Mouse (Mus musculus) hindbrain, embryonic 16.5 days (tissue): Measurements from ENCODE around the gene Apoh. TPM values are rescaled to one million over a fixed set of nuclear protein-coding genes. Genes with fewer than 3 reads are reported as not detected.

Experiments used
- ATAC-seq: fragments of 200-750 bp; cut with Nextera tagmentation; 2 replicates; pipeline ENCODE4 v1.8.0; 2017; ENCODE audit warnings: moderate TSS enrichment, moderate library complexity
- H3K27ac ChIP-seq: fragments of 300-500 bp; sonication (generic); 2 replicates; pipeline ENCODE4 v1.5.1; 2014; ENCODE audit warnings: low read depth, mild to moderate bottlenecking, control low read depth, low read length, moderate library complexity
- H3K27me3 ChIP-seq: fragments of 300-500 bp; sonication (generic); replicated peaks from 2 replicates; pipeline ENCODE4 v1.6.1; 2014; ENCODE audit warnings: low read length; ENCODE audit not compliant: control insufficient read depth, insufficient read depth
- H3K36me3 ChIP-seq: fragments of 300-500 bp; sonication (generic); 2 replicates; pipeline ENCODE4 v1.6.1; 2014; ENCODE audit warnings: mild to moderate bottlenecking, low read length, moderate library complexity, mixed read lengths; ENCODE audit not compliant: control insufficient read depth, insufficient read depth
- H3K4me1 ChIP-seq: fragments of 300-500 bp; sonication (generic); 2 replicates; pipeline ENCODE4 v1.6.1; 2014; ENCODE audit warnings: low read depth, low read length; ENCODE audit not compliant: control insufficient read depth, insufficient read depth
- H3K4me2 ChIP-seq: fragments of 300-500 bp; sonication (generic); 2 replicates; pipeline ENCODE4 v1.6.1; 2014; ENCODE audit warnings: mild to moderate bottlenecking, low read length, control low read depth, moderate library complexity
- H3K4me3 ChIP-seq: fragments of 300-500 bp; sonication (generic); 2 replicates; pipeline ENCODE4 v1.5.1; 2014; ENCODE audit warnings: mild to moderate bottlenecking, low read length, control low read depth, moderate library complexity
- H3K9ac ChIP-seq: fragments of 300-500 bp; sonication (generic); 2 replicates; pipeline ENCODE4 v1.6.1; 2014; ENCODE audit warnings: low read depth, mild to moderate bottlenecking, control low read depth, low read length, moderate library complexity
- H3K9me3 ChIP-seq: fragments of 300-500 bp; sonication (generic); 2 replicates; pipeline ENCODE4 v1.6.1; 2014; ENCODE audit warnings: mild to moderate bottlenecking, low read length, moderate library complexity; ENCODE audit not compliant: control insufficient read depth
- WGBS: fragments of 180-500 bp; shearing (Covaris S2); extraction: QIAGEN DNeasy Blood & Tissue Kit; methylation state at CpG from one replicate; pipeline ENCODE4 v1.1.7; 2014; 5-methylcytosine and 5-hydroxymethylcytosine counted together
- polyA plus RNA-seq: library from polyadenylated mRNA; unstranded; fragments of >200 nt; fragmentation: Nextera tagmentation; extraction: Ambion mirVana; gene quantifications from 2 replicates; pipeline ENCODE4 v1.2.1, GENCODE M21; 2015

The Apoh gene
- polyA plus RNA-seq, 1 experiment from 2014 or later = 0.43 TPM

DNA sequence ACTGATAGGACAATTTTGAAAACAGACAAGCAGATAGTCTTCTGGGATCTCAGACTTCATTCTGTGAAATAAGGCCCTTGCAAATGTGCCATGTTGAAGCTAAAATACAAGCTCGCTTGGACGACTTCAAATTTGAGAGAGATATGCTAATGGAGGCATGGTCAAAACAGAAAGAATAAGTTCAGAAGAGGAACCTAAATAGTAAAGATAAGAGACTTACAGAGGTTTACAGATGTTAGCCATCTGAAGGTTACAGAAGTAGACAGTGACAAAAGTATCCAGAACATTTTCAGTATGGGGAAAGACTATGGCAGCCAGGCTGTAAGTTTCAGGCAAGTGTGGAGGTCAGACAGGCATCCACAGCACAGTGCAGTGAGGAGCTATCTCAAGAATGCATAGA lies 21.0 kb upstream of the Apoh start:
- no peaks in the 10 kb centered on the region; the same call in 1 of the 2 replicates for H3K36me3 ChIP-seq
- 82% methylated on average over 2 of the region's 2 CpGs for WGBS
- H3K9me3 ChIP-seq = no peaks in the 10 kb centered on the region
- H3K4me3 ChIP-seq = no peak overlapping the region
- H3K27ac ChIP-seq = no peak overlapping the region
- no peaks in the 10 kb centered on the region for H3K27me3 ChIP-seq
- H3K9ac ChIP-seq = no peak overlapping the region
- no peaks in the 10 kb centered on the region for H3K4me1 ChIP-seq
- no peak for ATAC-seq
- H3K4me2 ChIP-seq = no peak overlapping the region

DNA sequence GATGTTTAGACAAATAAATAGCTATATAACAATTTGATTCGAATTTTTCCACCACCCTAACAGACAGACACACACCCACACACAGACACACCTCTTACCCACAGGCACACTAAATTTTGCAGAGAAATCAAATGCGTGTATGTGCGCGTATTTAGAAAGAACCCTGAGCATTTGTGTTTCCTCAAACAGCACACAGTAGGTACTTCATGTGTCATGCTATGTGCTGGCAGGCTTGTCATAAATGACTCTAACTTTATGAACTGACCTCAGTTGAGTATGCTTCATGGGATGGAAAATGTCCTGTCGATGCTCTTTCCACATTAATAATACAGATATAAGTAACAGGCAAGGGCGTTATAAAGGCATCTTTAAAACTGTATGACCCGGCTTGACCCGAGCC lies 17.2 kb upstream of the Apoh start:
- Histone ChIP-seq H3K9ac (no peak overlapping the region), H3K36me3 (no peaks in the 10 kb centered on the region; the same call in 1 of the 2 replicates), H3K27ac (no peak overlapping the region), H3K4me3 (no peak overlapping the region), H3K4me2 (no peak overlapping the region), H3K27me3 (no peaks in the 10 kb centered on the region), H3K9me3 (no peaks in the 10 kb centered on the region), H3K4me1 (no peaks in the 10 kb centered on the region)
- ATAC-seq = no peak
- 92% methylated on average over 8 of the region's 8 CpGs for WGBS

DNA sequence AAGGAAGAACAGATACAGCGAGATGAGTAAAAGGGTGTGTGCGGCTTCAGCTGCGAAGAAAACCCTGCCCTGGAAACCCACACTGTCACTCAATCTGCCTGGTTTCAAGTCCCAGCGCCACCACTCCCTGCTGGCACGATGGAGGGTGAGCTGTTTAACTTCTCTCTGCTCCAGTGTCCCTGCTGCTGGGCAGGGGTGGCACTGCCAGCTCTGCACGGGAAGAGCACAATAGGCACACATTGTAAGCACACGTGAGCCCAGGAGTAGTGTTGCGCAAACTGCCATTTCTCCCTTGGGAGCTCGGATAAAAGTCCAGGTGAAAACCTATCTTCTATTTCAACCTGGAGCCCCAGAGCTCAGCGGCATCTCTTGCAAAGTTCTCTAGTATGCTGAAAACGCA lies 12.3 kb upstream of the Apoh start:
- Histone ChIP-seq H3K4me1 (no peaks in the 10 kb centered on the region), H3K9me3 (no peaks in the 10 kb centered on the region), H3K4me2 (no peak overlapping the region), H3K9ac (no peak overlapping the region), H3K4me3 (no peak overlapping the region), H3K36me3 (no peaks in the 10 kb centered on the region; the same call in 1 of the 2 replicates), H3K27me3 (no peaks in the 10 kb centered on the region), H3K27ac (no peak overlapping the region)
- WGBS = 80% methylated on average over 11 of the region's 11 CpGs
- no peak for ATAC-seq

DNA sequence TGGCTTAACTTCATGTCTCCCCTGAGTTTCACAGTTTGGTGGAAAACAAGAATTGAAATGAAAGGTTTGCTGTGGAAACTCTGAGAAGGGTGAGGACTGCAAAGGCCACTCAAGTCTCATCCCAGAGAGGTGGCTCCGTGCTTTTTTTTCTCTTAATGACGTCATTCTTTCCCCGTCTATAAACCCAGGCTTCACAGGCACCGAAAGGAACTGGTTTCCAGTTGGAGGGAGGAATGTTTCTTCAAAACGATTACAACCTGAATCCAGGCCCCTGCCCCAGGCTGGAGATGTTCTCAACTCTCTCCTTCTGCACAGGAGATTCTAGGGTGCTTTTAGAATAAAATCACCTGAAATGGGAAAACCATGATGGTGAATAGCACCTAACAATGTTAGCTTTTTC lies 10.1 kb upstream of the Apoh start:
- ATAC-seq = no peak

DNA sequence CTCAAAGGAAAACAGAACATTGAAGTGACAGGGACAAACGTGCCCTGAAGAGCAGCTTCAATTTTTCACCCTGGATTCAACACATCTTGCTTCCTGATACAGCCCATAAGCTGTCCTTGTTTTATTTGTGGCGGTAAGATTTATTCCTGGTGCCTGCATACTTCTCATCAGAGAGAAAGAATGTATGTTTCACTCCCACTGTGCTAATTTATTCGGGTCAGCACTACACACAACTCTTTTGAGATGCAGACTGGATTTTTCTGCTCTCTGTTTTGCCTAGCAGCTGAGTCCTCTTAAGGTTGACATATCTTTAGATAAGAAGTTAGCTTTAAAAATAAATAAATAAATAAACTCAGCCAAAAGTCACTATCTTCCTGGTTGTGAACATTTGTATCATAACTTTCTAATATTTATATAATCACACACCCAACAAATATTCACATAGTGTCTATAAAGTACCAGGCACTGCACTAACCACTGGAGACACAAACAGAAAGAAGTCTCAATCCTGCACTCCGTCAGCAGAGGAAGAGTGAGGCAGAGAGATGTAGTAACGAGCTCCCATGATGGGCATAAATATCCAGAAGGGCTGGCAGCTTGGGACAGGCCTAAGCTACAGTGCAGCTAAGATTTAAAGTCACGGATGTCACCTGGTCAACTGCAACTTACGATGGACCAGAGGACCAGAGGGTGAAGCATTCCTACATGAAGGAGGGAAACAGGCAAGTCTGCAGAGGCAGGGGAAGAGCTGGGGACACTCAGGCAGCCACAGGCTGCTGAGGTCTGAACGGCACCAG lies 9.4 kb upstream of the Apoh start:
- no peak overlapping the region for H3K4me2 ChIP-seq
- H3K9ac ChIP-seq = no peak overlapping the region
- H3K36me3 ChIP-seq = peaks cover 4% of the 10 kb centered on the region
- 48% methylated on average over 8 of the region's 8 CpGs for WGBS
- no peaks in the 10 kb centered on the region for H3K27me3 ChIP-seq
- ATAC-seq = no peak
- H3K27ac ChIP-seq = no peak overlapping the region
- no peaks in the 10 kb centered on the region for H3K9me3 ChIP-seq
- H3K4me3 ChIP-seq = no peak overlapping the region
- no peaks in the 10 kb centered on the region for H3K4me1 ChIP-seq

More for the DNA sequence above, 10.1 kb upstream of the Apoh start:
- H3K4me3 ChIP-seq = no peak overlapping the region
- no peaks in the 10 kb centered on the region for H3K9me3 ChIP-seq
- 65% methylated on average over 5 of the region's 5 CpGs for WGBS
- H3K4me1 ChIP-seq = no peaks in the 10 kb centered on the region
- H3K27ac ChIP-seq = no peak overlapping the region
- H3K27me3 ChIP-seq = no peaks in the 10 kb centered on the region
- no peaks in the 10 kb centered on the region; the same call in 1 of the 2 replicates for H3K36me3 ChIP-seq
- no peak overlapping the region for H3K9ac ChIP-seq
- H3K4me2 ChIP-seq = no peak overlapping the region

DNA sequence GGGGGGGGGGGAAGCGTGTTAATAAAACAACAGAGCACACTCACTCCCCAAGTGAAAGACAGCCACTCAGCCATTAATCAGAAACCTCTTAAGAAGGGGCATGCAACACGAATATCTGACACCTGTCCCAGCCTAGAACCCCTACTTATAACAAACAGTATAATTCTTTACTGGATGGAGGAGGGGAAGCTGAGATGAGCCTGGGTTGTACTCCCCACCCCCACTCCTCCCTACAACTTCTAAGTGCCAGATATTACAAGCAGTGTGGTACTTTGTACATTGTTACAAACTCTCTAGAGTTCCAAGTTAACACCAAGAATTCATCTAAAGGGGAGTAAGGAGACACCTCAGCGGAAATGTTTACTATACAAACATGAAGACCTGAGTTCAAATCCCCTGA lies 8.5 kb upstream of the Apoh start:
- no peak overlapping the region for H3K9ac ChIP-seq
- no peak for ATAC-seq
- WGBS = 72% methylated on average over 2 of the region's 3 CpGs
- no peaks in the 10 kb centered on the region for H3K27me3 ChIP-seq
- H3K4me3 ChIP-seq = no peak overlapping the region
- no peak overlapping the region for H3K27ac ChIP-seq
- no peaks in the 10 kb centered on the region for H3K9me3 ChIP-seq
- H3K36me3 ChIP-seq = peaks cover 4% of the 10 kb centered on the region
- H3K4me2 ChIP-seq = no peak overlapping the region
- H3K4me1 ChIP-seq = no peaks in the 10 kb centered on the region

DNA sequence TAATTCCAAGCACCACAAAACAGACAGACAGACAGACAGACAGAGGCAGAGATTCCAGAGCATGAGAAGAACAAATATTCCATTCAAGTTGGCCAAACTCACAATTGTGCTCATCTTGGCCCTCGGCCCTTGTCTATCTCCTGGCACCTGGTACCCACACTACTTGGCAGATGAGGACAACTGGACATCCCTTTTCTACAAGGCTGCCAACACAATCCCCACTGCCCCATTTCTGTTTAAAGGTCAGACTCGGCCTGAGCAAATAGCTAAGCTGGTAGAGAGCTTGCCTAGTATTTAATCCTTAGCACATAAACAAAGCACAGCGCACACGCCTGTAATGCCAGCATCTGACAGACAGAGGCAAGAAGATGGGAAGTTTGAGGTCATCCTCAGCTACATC lies 7.6 kb upstream of the Apoh start:
- ATAC-seq = no peak

DNA sequence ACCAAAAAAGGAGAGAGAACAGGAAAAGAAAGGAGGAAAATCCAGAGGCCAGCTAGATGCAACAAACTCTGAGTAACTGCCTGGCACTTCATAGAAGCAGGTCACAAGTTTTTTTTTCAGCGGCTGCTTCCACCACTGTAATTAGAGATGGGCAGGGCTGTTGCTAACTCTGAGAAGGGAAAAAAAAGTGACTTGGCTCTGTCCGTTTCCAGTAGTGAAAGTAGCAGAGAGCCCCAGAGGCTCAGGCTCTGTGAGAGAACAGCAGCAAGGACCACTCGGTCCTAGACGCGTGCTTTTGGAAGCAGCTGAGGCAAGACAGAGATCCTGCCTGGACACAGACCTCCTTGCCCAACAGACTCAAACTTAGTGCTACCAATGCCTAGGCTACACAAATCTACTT lies 6.7 kb upstream of the Apoh start:
- no peak overlapping the region for H3K27ac ChIP-seq
- H3K36me3 ChIP-seq = peaks cover 4% of the 10 kb centered on the region
- H3K9ac ChIP-seq = no peak overlapping the region
- H3K9me3 ChIP-seq = no peaks in the 10 kb centered on the region
- H3K4me1 ChIP-seq = no peaks in the 10 kb centered on the region
- no peak overlapping the region for H3K4me3 ChIP-seq
- WGBS = 54% methylated on average over 5 of the region's 5 CpGs
- H3K27me3 ChIP-seq = no peaks in the 10 kb centered on the region
- ATAC-seq = no peak
- H3K4me2 ChIP-seq = no peak overlapping the region

More for the DNA sequence above, 7.6 kb upstream of the Apoh start:
- H3K27ac ChIP-seq = no peak overlapping the region
- H3K4me2 ChIP-seq = no peak overlapping the region
- no peak overlapping the region for H3K9ac ChIP-seq
- WGBS = 87% methylated on average over 4 of the region's 4 CpGs
- H3K27me3 ChIP-seq = no peaks in the 10 kb centered on the region
- H3K4me3 ChIP-seq = no peak overlapping the region
- H3K4me1 ChIP-seq = no peaks in the 10 kb centered on the region
- no peaks in the 10 kb centered on the region for H3K9me3 ChIP-seq
- H3K36me3 ChIP-seq = peaks cover 4% of the 10 kb centered on the region

DNA sequence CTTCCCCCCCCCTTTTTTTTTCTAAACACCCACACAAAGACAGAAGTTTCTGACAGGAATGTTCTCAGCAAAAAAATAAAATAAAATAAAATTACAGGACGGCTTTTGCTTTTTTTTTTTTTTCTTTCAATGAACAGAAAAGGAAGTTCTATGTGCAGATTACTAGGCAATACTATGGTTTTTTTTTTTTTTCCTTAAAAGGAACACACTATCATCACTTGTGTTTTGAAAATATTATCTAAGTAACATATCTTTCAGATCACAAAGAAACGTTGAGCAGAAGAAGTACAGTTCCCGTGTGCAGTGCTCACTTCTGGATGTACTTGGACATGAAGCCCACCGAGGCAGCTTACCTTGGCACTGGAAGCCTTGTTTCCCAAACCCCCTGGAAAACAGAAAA lies 2.9 kb upstream of the Apoh start:
- H3K9me3 ChIP-seq = no peaks in the 10 kb centered on the region
- ATAC-seq = no peak
- H3K4me1 ChIP-seq = peaks cover 8% of the 10 kb centered on the region
- H3K9ac ChIP-seq = no peak overlapping the region
- no peak overlapping the region for H3K4me3 ChIP-seq
- peaks cover 4% of the 10 kb centered on the region; the same call in 1 of the 2 replicates for H3K36me3 ChIP-seq
- no peaks in the 10 kb centered on the region for H3K27me3 ChIP-seq
- WGBS = 91% methylated on average over 4 of the region's 4 CpGs
- H3K27ac ChIP-seq = no peak overlapping the region
- no peak overlapping the region for H3K4me2 ChIP-seq
